Mouse (Mus musculus) heart, adult 11 months (tissue): ENCODE measurements at regions not wholly inside any gene's neighbourhood (a gene's known extent, or its start where the extent isn't known, plus 50 kb on each side); places are given as distances from the start of the nearest gene placed in this dataset.

Experiments
- DNase-seq: peaks from one replicate; pipeline ENCODE4 v3.0.0; 2022

GRCm38 (mm10) chr6:107803056-107803455 is 261.8 kb upstream of the Setmar start:
- no peak for DNase-seq
